Mouse (Mus musculus) stomach, embryonic 15.5 days (tissue): Measurements from ENCODE around the gene Relch. TPM values are rescaled to one million over a fixed set of nuclear protein-coding genes. Genes with fewer than 3 reads are reported as not detected.
A peak's percentile ranks its signal among the peaks of the same experiment; 100 is the strongest.

Source experiments
- ATAC-seq: fragments of 200-750 bp; cut with Nextera tagmentation; 2 replicates; pipeline ENCODE4 v1.8.0; 2017; ENCODE audit warnings: low read depth, moderate number of reproducible peaks, moderate TSS enrichment; ENCODE audit not compliant: insufficient read depth, low FRiP score
- H3K27ac ChIP-seq: fragments of 300-500 bp; sonication (generic); 2 replicates; pipeline ENCODE4 v1.5.1; 2015; ENCODE audit warnings: mild to moderate bottlenecking, inconsistent platforms
- H3K27me3 ChIP-seq: fragments of 300-500 bp; sonication (generic); replicated peaks from 2 replicates; pipeline ENCODE4 v1.6.1; 2015; ENCODE audit warnings: inconsistent platforms
- H3K36me3 ChIP-seq: fragments of 300-500 bp; sonication (generic); 2 replicates; pipeline ENCODE4 v1.6.1; 2015; ENCODE audit warnings: inconsistent platforms
- H3K4me1 ChIP-seq: fragments of 300-500 bp; sonication (generic); 2 replicates; pipeline ENCODE4 v1.6.1; 2015; ENCODE audit warnings: inconsistent platforms
- H3K4me2 ChIP-seq: fragments of 300-500 bp; sonication (generic); 2 replicates; pipeline ENCODE4 v1.6.1; 2015; ENCODE audit warnings: mild to moderate bottlenecking, inconsistent platforms
- H3K4me3 ChIP-seq: fragments of 300-500 bp; sonication (generic); replicated peaks from 2 replicates; pipeline ENCODE4 v1.5.1; 2015; ENCODE audit warnings: inconsistent platforms
- H3K9ac ChIP-seq: fragments of 300-500 bp; sonication (generic); 2 replicates; pipeline ENCODE4 v1.6.1; 2015; ENCODE audit warnings: inconsistent platforms
- H3K9me3 ChIP-seq: fragments of 300-500 bp; sonication (generic); 2 replicates; pipeline ENCODE4 v1.6.1; 2016; ENCODE audit warnings: inconsistent platforms
- WGBS: fragments of 180-500 bp; shearing (Covaris S2); methylation state at CpG from one replicate; pipeline ENCODE4 v1.1.7; 2015; 5-methylcytosine and 5-hydroxymethylcytosine counted together
- polyA plus RNA-seq: library from polyadenylated mRNA; unstranded; fragments of >200 nt; fragmentation: Nextera tagmentation; extraction: Ambion mirVana; gene quantifications from 2 replicates; pipeline ENCODE4 v1.2.1, GENCODE M21; 2015

Relch gene
- polyA plus RNA-seq, result 28.1 and 28.4 TPM in 2 replicates

- Histone ChIP-seq H3K9ac (peak within 1 kb of the TSS; percentile 67), H3K4me1 (0 out of 2 replicates have a peak, but pooled peaks cover 3% of the 10 kb centered on the region), H3K27me3 (no peaks in the 10 kb centered on the region), H3K27ac (peak within 1 kb of the TSS; percentile 74), H3K4me3 (peak within 1 kb of the TSS; percentile 90), H3K4me2 (peak within 1 kb of the TSS; percentile 78), H3K36me3 (no peaks in the 10 kb centered on the region), H3K9me3 (no peaks in the 10 kb centered on the region)
- peak; percentile 99 for ATAC-seq
- under 1% methylated on average over 41 of the region's 41 CpGs for WGBS
Observed at GRCm38 (mm10) chr1:105663171-105663961, at the start of gene Relch, which contains the start of gene Pign. TSS of gene Relch (plus strand) at chr1:105663861. TSS of gene Pign (minus strand) at chr1:105663677.

- ATAC-seq, result no peak
- Histone ChIP-seq H3K9me3 (no peaks in the 10 kb centered on the region), H3K9ac (no peak overlapping the region), H3K27ac (no peak overlapping the region), H3K4me3 (no peak overlapping the region), H3K4me2 (no peak overlapping the region), H3K4me1 (no peaks in the 10 kb centered on the region), H3K27me3 (no peaks in the 10 kb centered on the region), H3K36me3 (no peaks in the 10 kb centered on the region)
- WGBS, result 34% methylated on average over 3 of the region's 3 CpGs
Observed at GRCm38 (mm10) chr1:105630481-105630880, 33.2 kb upstream of the Relch start.

DNA sequence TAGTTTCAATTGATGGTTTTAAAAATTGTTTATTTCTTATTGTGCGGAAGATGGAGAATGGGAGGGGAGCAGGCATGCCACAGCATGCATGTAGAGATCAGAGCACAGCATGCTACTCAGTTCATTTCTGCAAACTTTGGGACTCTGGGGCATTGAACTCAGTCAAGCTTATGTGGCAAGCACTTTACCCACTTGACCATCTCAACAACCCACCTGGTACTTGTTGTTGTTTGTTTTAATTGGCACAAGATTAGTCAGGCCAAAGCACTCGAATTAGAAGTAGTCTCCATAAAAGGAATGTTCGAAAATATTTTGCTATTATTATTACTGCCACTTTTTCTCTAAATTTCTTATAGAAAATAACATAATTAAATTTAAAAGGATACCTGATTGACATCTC is 19.6 kb upstream of the Relch start:
- Histone ChIP-seq H3K4me1 (no peaks in the 10 kb centered on the region), H3K4me3 (no peak overlapping the region), H3K36me3 (peaks cover 10% of the 10 kb centered on the region; the same call in 1 of the 2 replicates), H3K27ac (no peak overlapping the region), H3K27me3 (no peaks in the 10 kb centered on the region), H3K9me3 (no peaks in the 10 kb centered on the region), H3K9ac (no peak overlapping the region), H3K4me2 (no peak overlapping the region)
- WGBS, result 83% methylated on average over 3 of the region's 3 CpGs
- ATAC-seq, result no peak

DNA sequence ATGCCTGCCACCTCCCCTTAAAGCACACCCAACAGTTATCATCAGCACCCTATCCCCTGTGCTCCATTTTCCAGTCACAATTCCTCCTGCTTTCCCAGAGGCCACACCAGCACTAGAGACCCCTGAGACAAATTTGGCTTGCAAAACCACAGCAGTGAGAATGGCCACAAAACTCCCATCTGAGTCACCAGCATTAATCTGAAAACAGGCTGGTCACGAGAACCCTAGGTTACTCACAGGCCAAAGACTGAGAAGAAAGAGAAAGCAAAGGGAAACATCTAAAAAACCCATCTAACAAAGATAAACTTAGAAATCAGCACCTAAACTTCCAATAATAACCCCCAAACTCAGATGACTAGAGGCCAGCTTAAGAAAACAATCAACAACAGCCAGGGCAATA is 13.0 kb upstream of the Relch start:
- no peaks in the 10 kb centered on the region for H3K4me1 ChIP-seq
- no peak overlapping the region for H3K9ac ChIP-seq
- no peak overlapping the region for H3K4me3 ChIP-seq
- ATAC-seq, result no peak
- peaks cover 8% of the 10 kb centered on the region; the same call in 1 of the 2 replicates for H3K36me3 ChIP-seq
- H3K27me3 ChIP-seq, result no peaks in the 10 kb centered on the region
- no peak overlapping the region for H3K4me2 ChIP-seq
- no peaks in the 10 kb centered on the region for H3K9me3 ChIP-seq
- 86% methylated on average over 1 of the region's 1 CpGs for WGBS
- no peak overlapping the region for H3K27ac ChIP-seq

GRCm38 (mm10) chr1:105653981-105654380 is 9.7 kb upstream of the Relch start:
- H3K27me3 ChIP-seq, result no peaks in the 10 kb centered on the region
- no peak for ATAC-seq
- no peak overlapping the region for H3K4me3 ChIP-seq
- H3K4me2 ChIP-seq, result no peak overlapping the region
- H3K9ac ChIP-seq, result no peak overlapping the region
- no peaks in the 10 kb centered on the region for H3K4me1 ChIP-seq
- H3K27ac ChIP-seq, result no peak overlapping the region
- H3K36me3 ChIP-seq, result no peaks in the 10 kb centered on the region; the same call in 1 of the 2 replicates
- WGBS, result 96% methylated on average over 1 of the region's 1 CpGs
- no peaks in the 10 kb centered on the region for H3K9me3 ChIP-seq

GRCm38 (mm10) chr1:105660015-105660414 is 3.6 kb upstream of the Relch start:
- no peak for ATAC-seq

DNA sequence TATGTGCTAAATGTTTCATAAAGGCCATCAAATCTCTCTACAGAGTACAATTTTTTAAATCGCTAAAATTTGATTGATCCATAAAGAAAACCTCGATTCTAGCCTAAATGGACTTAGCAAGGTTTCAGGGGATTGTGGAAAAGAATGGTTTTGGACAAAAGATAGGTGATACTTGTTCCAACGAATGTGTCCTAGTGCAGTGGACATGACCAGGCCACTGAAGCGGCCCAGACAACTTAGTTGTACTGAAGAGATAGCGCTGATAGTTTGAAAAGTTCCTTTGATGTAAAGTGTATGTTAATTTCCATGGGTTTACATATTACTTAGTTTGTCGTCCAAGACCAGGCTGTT is 866 bp upstream of the Relch start:
- H3K27me3 ChIP-seq, result no peaks in the 10 kb centered on the region
- 6% methylated on average over 6 of the region's 6 CpGs for WGBS
- H3K9ac ChIP-seq, result peak overlapping the region; percentile 57
- H3K36me3 ChIP-seq, result no peaks in the 10 kb centered on the region
- H3K4me3 ChIP-seq, result peak overlapping the region; percentile 90
- peak overlapping the region; percentile 63 for H3K4me2 ChIP-seq
- peak overlapping the region; percentile 74 for H3K27ac ChIP-seq
- H3K4me1 ChIP-seq, result 0 out of 2 replicates have a peak, but pooled peaks cover 3% of the 10 kb centered on the region
- H3K9me3 ChIP-seq, result no peaks in the 10 kb centered on the region
- no peak for ATAC-seq

More at GRCm38 (mm10) chr1:105660015-105660414, 3.6 kb upstream of the Relch start:
- H3K27me3 ChIP-seq, result no peaks in the 10 kb centered on the region
- H3K4me2 ChIP-seq, result no peak overlapping the region
- no peak overlapping the region for H3K4me3 ChIP-seq
- H3K9ac ChIP-seq, result no peak overlapping the region
- no peak overlapping the region for H3K27ac ChIP-seq
- WGBS, result 19% methylated on average over 3 of the region's 3 CpGs
- H3K9me3 ChIP-seq, result no peaks in the 10 kb centered on the region
- no peaks in the 10 kb centered on the region for H3K4me1 ChIP-seq
- no peaks in the 10 kb centered on the region; the same call in 1 of the 2 replicates for H3K36me3 ChIP-seq

DNA sequence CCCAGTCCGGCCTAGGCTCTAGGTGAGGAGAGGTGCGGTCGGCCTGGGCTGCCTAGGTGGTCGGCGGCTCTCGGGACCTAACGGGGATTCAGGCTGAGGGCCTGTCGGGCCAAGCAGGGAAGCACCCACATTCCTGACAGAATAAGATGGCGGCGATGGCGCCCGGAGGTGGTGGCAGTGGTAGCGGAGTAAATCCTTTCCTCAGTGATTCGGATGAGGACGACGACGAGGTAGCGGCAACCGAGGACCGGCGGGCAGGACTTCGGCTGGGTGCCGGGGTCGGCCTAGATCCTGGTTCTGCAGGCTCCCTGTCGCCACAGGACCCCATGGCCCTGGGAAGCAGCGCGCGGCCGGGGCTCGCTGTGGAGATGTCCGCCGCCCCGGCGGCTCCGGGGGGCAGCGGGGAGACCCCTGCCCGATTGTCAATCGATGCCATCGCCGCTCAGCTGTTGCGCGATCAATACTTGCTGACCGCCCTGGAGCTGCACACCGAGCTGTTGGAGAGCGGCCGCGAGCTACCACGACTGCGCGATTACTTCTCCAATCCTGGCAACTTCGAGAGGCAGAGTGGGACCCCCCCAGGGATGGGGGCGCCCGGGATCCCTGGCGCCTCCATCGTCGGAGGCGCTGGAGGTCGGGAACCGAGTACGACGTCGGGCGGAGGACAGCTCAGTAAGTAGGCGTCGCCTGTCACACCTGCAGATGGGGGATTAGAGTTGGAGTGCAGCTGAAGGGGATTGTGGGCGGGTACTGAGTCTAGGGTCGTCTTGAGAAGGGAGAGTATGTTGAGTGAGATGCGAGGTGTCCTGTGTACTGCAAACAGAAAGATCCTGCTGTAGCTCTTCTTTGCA is 526 bp downstream of the Relch start:
- H3K27ac ChIP-seq, result peak overlapping the region; percentile 74; the same call in 1 of the 2 replicates
- no peaks in the 10 kb centered on the region for H3K36me3 ChIP-seq
- under 1% methylated on average over 68 of the region's 68 CpGs for WGBS
- H3K9me3 ChIP-seq, result no peaks in the 10 kb centered on the region
- peak overlapping the region; percentile 67 for H3K9ac ChIP-seq
- H3K4me3 ChIP-seq, result peak overlapping the region; percentile 90
- 0 out of 2 replicates have a peak, but pooled peaks cover 3% of the 10 kb centered on the region for H3K4me1 ChIP-seq
- H3K4me2 ChIP-seq, result peak overlapping the region; percentile 78
- no peaks in the 10 kb centered on the region for H3K27me3 ChIP-seq
- ATAC-seq, result peak; percentile 2; the same call in 1 of the 2 replicates

DNA sequence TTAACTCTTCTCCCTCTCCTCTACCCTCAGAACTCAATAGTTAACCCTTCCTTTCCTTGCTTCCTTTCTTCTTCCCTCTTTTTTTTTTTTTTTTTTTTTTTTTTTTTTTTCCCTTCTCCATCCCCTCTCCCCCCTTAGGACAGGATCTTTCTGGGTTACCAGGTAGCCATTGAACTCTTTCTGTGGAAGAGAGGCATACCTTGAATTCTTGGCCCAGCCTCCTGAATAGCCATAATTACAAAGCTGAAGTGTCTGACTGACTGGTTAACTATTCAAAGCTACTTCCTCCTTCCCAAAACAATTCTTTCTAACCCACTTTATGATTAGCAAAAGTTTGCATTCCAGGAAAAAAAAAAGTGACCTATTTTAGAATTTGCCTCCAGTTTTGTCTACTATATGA is 6.0 kb downstream of the Relch start:
- Histone ChIP-seq H3K27ac (no peak overlapping the region), H3K9me3 (no peaks in the 10 kb centered on the region), H3K36me3 (no peaks in the 10 kb centered on the region), H3K9ac (no peak overlapping the region), H3K4me2 (no peak overlapping the region), H3K4me1 (0 out of 2 replicates have a peak, but pooled peaks cover 3% of the 10 kb centered on the region), H3K27me3 (no peaks in the 10 kb centered on the region), H3K4me3 (no peak overlapping the region)
- no peak for ATAC-seq

DNA sequence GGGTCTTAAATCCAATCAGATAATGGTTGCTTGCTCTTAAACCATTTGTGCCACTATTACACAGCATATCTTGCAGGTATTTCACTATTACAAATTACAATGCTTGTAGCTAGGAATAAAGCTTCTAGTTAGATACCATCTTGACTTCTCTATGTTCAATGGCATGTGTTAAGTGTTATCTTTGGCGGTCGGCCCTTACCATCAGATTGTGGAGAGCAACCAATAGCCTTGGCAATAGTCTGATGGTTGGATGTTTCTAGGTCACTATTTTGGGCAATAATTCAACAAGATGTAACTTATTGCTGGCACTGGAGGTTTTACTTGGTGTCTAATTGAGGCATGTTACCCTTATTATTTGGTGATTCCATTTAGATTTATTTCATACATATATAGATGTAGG is 11.1 kb downstream of the Relch start:
- H3K4me1 ChIP-seq, result no peaks in the 10 kb centered on the region
- no peak overlapping the region for H3K4me2 ChIP-seq
- H3K9me3 ChIP-seq, result no peaks in the 10 kb centered on the region
- H3K9ac ChIP-seq, result no peak overlapping the region
- ATAC-seq, result no peak
- 88% methylated on average over 2 of the region's 2 CpGs for WGBS
- H3K36me3 ChIP-seq, result peaks cover 3% of the 10 kb centered on the region; the same call in 1 of the 2 replicates
- no peak overlapping the region for H3K27ac ChIP-seq
- H3K27me3 ChIP-seq, result no peaks in the 10 kb centered on the region
- no peak overlapping the region for H3K4me3 ChIP-seq

DNA sequence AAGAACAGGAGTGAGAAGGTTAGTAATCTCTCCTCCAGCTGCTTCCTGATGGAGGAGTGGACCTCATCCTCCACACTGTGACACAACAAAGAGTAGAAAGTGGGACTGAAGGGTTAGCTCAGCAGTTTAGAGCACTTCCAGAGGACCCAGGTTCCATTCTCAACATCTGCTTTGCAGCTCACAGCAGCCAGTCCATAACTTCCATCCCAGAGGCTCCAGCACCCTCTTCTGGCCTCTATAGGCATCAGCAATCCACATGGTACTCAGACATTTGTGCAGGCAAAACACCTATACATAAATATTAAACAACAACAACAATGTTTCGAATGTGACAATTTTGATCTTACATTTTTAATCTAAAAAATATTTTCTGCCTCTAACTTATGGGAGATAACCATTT is 16.9 kb downstream of the Relch start:
- H3K4me2 ChIP-seq, result no peak overlapping the region
- H3K27ac ChIP-seq, result no peak overlapping the region
- 83% methylated on average over 1 of the region's 1 CpGs for WGBS
- no peaks in the 10 kb centered on the region for H3K27me3 ChIP-seq
- H3K4me1 ChIP-seq, result no peaks in the 10 kb centered on the region
- peaks cover 3% of the 10 kb centered on the region; the same call in 1 of the 2 replicates for H3K36me3 ChIP-seq
- no peak overlapping the region for H3K9ac ChIP-seq
- no peak for ATAC-seq
- H3K4me3 ChIP-seq, result no peak overlapping the region
- H3K9me3 ChIP-seq, result no peaks in the 10 kb centered on the region

DNA sequence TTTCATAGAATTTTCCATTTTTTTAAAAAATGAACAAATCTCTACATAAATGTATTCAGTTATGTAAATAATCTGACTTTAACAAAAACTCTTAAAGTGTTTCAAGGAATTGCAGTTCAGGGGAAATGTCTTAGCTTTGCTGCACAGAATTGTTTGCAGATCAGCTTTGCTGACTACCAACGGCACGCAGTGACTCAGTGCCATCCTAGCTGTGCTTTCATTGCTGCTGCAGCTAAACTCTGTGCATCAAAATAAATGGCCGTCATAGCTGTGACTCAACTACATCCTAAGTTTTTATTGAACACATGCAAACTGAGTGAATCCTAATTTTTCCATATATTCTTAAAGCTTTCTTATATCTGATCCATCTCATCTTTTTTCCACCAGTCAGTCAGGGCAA is 21.8 kb downstream of the Relch start:
- ATAC-seq, result no peak
- H3K4me2 ChIP-seq, result no peak overlapping the region
- no peaks in the 10 kb centered on the region for H3K36me3 ChIP-seq
- no peak overlapping the region for H3K27ac ChIP-seq
- no peak overlapping the region for H3K9ac ChIP-seq
- H3K4me3 ChIP-seq, result no peak overlapping the region
- H3K9me3 ChIP-seq, result no peaks in the 10 kb centered on the region
- no peaks in the 10 kb centered on the region for H3K27me3 ChIP-seq
- no peaks in the 10 kb centered on the region for H3K4me1 ChIP-seq
- 84% methylated on average over 3 of the region's 3 CpGs for WGBS
